In genomic region chr12:80642725-80643692, GRCm38 (mm10) we compare ENCODE assay signal across 8 mouse cellular contexts. TPM values are rescaled to one million over a fixed set of nuclear protein-coding genes. Genes with fewer than 3 reads are reported as not detected.
DNase-seq lines count a peak whose midpoint lies in the region; ATAC-seq and TF ChIP-seq lines count a peak whose summit lies in the region.

No protein-coding gene starts in this region.

- peak overlapping the region; percentile 83 for H3K4me2 ChIP-seq in heart, embryonic 16.5 days (ENCODE audit: low read depth, low read length)
- peak overlapping the region; percentile 74 for H3K4me2 ChIP-seq in lung, embryonic 15.5 days

- H3K27me3 ChIP-seq in heart, embryonic 16.5 days (ENCODE audit: control insufficient read depth, insufficient read depth, low read length) = no peaks in the 10 kb centered on the region
- no peaks in the 10 kb centered on the region for H3K27me3 ChIP-seq in lung, embryonic 15.5 days

- ATAC-seq in erythroblast, adult 5-6 weeks (replicated peaks; ENCODE audit: low FRiP score, poor library complexity, severe bottlenecking) = peak; percentile 45
- peak; percentile 35 for ATAC-seq in heart, embryonic 16.5 days (replicated peaks; ENCODE audit: extremely low read depth, insufficient read depth, low FRiP score)
- ATAC-seq in lung, embryonic 15.5 days (ENCODE audit: borderline replicate concordance, extremely low read depth, low FRiP score, low TSS enrichment) = peak; percentile 80

- DNase-seq in MEL-GATA-1-ER (ENCODE audit: extremely low read depth, low read depth) = peak; percentile 76
- peak; percentile 52 for DNase-seq in kidney, postnatal 14 days
- peak; percentile 65 for DNase-seq in urinary bladder, postnatal 14 days (ENCODE audit: low spot score)

- peak overlapping the region; percentile 96 for H3K4me3 ChIP-seq in brown adipose tissue, adult 24 weeks (ENCODE audit: insufficient read depth, low read depth, low read length)
- peak overlapping the region; percentile 83 for H3K4me3 ChIP-seq in heart, embryonic 16.5 days (ENCODE audit: low read length)
- H3K4me3 ChIP-seq in lung, embryonic 15.5 days = peak overlapping the region; percentile 71
- peak overlapping the region; percentile 66 for H3K4me3 ChIP-seq in olfactory bulb, adult 2 months (ENCODE audit: insufficient read depth, low read depth, low read length)

- peak overlapping the region; percentile 29; the same call in 1 of the 2 replicates for H3K27ac ChIP-seq in brown adipose tissue, adult 24 weeks (replicated peaks; ENCODE audit: low read depth, low read length)
- H3K27ac ChIP-seq in heart, embryonic 16.5 days (ENCODE audit: low read length) = peak overlapping the region; percentile 90
- H3K27ac ChIP-seq in lung, embryonic 15.5 days = peak overlapping the region; percentile 85
- no peak overlapping the region; the same call in 1 of the 2 replicates for H3K27ac ChIP-seq in olfactory bulb, adult 2 months (ENCODE audit: insufficient read depth, low read depth, low read length)

- H3K4me1 ChIP-seq in brown adipose tissue, adult 24 weeks (ENCODE audit: control insufficient read depth, insufficient read depth, insufficient read length, low read length) = peaks cover 13% of the 10 kb centered on the region
- peaks cover 27% of the 10 kb centered on the region for H3K4me1 ChIP-seq in heart, embryonic 16.5 days (ENCODE audit: control insufficient read depth, insufficient read depth, low read length)
- H3K4me1 ChIP-seq in lung, embryonic 15.5 days = peaks cover 26% of the 10 kb centered on the region
- peaks cover 12% of the 10 kb centered on the region for H3K4me1 ChIP-seq in olfactory bulb, adult 2 months (ENCODE audit: control insufficient read depth, insufficient read depth, low read length)

- WGBS in heart, embryonic 16.5 days = 3% methylated on average over 48 of the region's 48 CpGs
- WGBS in lung, embryonic 15.5 days = 2% methylated on average over 44 of the region's 48 CpGs
- WGBS in olfactory bulb, adult 2 months = 2% methylated on average over 48 of the region's 48 CpGs

- peak overlapping the region; percentile 97 for H3K9ac ChIP-seq in heart, embryonic 16.5 days (ENCODE audit: low read length)
- peak overlapping the region; percentile 66 for H3K9ac ChIP-seq in lung, embryonic 15.5 days

- peaks cover 29% of the 10 kb centered on the region for H3K36me3 ChIP-seq in heart, embryonic 16.5 days (ENCODE audit: control insufficient read depth, insufficient read depth)
- H3K36me3 ChIP-seq in lung, embryonic 15.5 days = peaks cover 42% of the 10 kb centered on the region

- no peaks in the 10 kb centered on the region for H3K9me3 ChIP-seq in heart, embryonic 16.5 days (replicated peaks; ENCODE audit: control insufficient read depth, low read length)
- no peaks in the 10 kb centered on the region for H3K9me3 ChIP-seq in lung, embryonic 15.5 days

- TF ChIP-seq CTCF in olfactory bulb, adult 2 months (IDR thresholded peaks at IDR 0.05; ENCODE audit: insufficient read depth, low read depth, low read length) = 0 out of 2 replicates have a peak, but pooled peaks have one; percentile 18

- TF ChIP-seq POLR2A in olfactory bulb, adult 2 months (IDR thresholded peaks at IDR 0.05; ENCODE audit: insufficient read depth, low read depth, low read length) = no peak

RNA-seq across cellular contexts. Expression of gene Slc39a9, which starts 0.7 kb away (rescaled TPM):
- 16.8 and 20.8 TPM in 2 replicates for polyA plus RNA-seq in brown adipose tissue, adult 24 weeks (2012; ENCODE audit: insufficient read depth, insufficient read length, missing spikeins)
- total RNA-seq in erythroblast, adult 5-6 weeks (2015; ENCODE audit: low replicate concordance) = 3.8 and 8.8 TPM in 2 replicates
- total RNA-seq in erythroblast, adult 5-6 weeks (2017; ENCODE audit: low replicate concordance) = 2.9 and 6.1 TPM in 2 replicates
- 17.5 and 17.6 TPM in 2 replicates for polyA plus RNA-seq in heart, embryonic 16.5 days (2015; fragmentation: Nextera tagmentation; extraction: Ambion mirVana)
- polyA plus RNA-seq in lung, embryonic 15.5 days (2015; fragmentation: Nextera tagmentation; extraction: Ambion mirVana) = 27.0 and 31.3 TPM in 2 replicates
- not detected in 2 replicates for polyA plus RNA-seq in olfactory bulb, adult 2 months (2012; ENCODE audit: insufficient read depth, insufficient read length, low replicate concordance, missing spikeins)

RNA-seq across cellular contexts. Expression of gene Erh, which starts 1.1 kb away (rescaled TPM):
- 21.9 and 23.5 TPM in 2 replicates for polyA plus RNA-seq in brown adipose tissue, adult 24 weeks (2012; ENCODE audit: insufficient read depth, insufficient read length, missing spikeins)
- total RNA-seq in erythroblast, adult 5-6 weeks (2015; ENCODE audit: low replicate concordance) = 13.2 and 23.4 TPM in 2 replicates
- total RNA-seq in erythroblast, adult 5-6 weeks (2017; ENCODE audit: low replicate concordance) = 5.6 and 17.7 TPM in 2 replicates
- 157 and 171 TPM in 2 replicates for polyA plus RNA-seq in heart, embryonic 16.5 days (2015; fragmentation: Nextera tagmentation; extraction: Ambion mirVana)
- polyA plus RNA-seq in lung, embryonic 15.5 days (2015; fragmentation: Nextera tagmentation; extraction: Ambion mirVana) = 326 and 362 TPM in 2 replicates
- polyA plus RNA-seq in olfactory bulb, adult 2 months (2012; ENCODE audit: insufficient read depth, insufficient read length, low replicate concordance, missing spikeins) = not detected in 2 replicates

RNA-seq across cellular contexts. Expression of gene Plekhd1, which starts 49.4 kb away (rescaled TPM):
- polyA plus RNA-seq in brown adipose tissue, adult 24 weeks (2012; ENCODE audit: insufficient read depth, insufficient read length, missing spikeins) = not detected in 2 replicates
- not detected in 2 replicates for total RNA-seq in erythroblast, adult 5-6 weeks (2015; ENCODE audit: low replicate concordance)
- 0.77 TPM in 1 of 2 replicates, not detected in the other for total RNA-seq in erythroblast, adult 5-6 weeks (2017; ENCODE audit: low replicate concordance)
- polyA plus RNA-seq in heart, embryonic 16.5 days (2015; fragmentation: Nextera tagmentation; extraction: Ambion mirVana) = 0.28 and 0.65 TPM in 2 replicates
- polyA plus RNA-seq in lung, embryonic 15.5 days (2015; fragmentation: Nextera tagmentation; extraction: Ambion mirVana) = 4.0 and 4.2 TPM in 2 replicates
- not detected in 2 replicates for polyA plus RNA-seq in olfactory bulb, adult 2 months (2012; ENCODE audit: insufficient read depth, insufficient read length, low replicate concordance, missing spikeins)

Comparison
In these comparisons a context has a peak if more than half of its experiments do, and no peak if none do; other contexts are left out.
1. RNA of gene Erh, which starts 1.1 kb away (polyA plus RNA-seq): 326 to 362 TPM in lung, embryonic 15.5 days, 157 to 171 TPM in heart, embryonic 16.5 days and 21.9 to 23.5 TPM in brown adipose tissue, adult 24 weeks; not detected in olfactory bulb, adult 2 months; every median in the first group is over 10 times any median in the second.
2. Peak in every context shown above with its lines, with median percentiles within 50 percentile points of each other: DNase-seq, H3K4me3 ChIP-seq and ATAC-seq.